Mouse (Mus musculus): Measurements from ENCODE around the gene Ncl. TPM values are rescaled to one million over a fixed set of nuclear protein-coding genes. Genes with fewer than 3 reads are reported as not detected.

Ncl gene
- 100 to 1,000 TPM; 140 to 145 TPM for total RNA-seq (2021)
- long read RNA-seq, experiment 1, full-length matches to known transcripts: 50 of 60 reads
- long read RNA-seq, experiment 1, partial matches to known transcripts: 7 of 60 reads
- long read RNA-seq, experiment 1, other reads (novel, unspliced or antisense): 3 of 60 reads
- long read RNA-seq, experiment 2, full-length matches to known transcripts: 74 of 96 reads
- long read RNA-seq, experiment 2, partial matches to known transcripts: 17 of 96 reads
- long read RNA-seq, experiment 2, other reads (novel, unspliced or antisense): 5 of 96 reads

DNA sequence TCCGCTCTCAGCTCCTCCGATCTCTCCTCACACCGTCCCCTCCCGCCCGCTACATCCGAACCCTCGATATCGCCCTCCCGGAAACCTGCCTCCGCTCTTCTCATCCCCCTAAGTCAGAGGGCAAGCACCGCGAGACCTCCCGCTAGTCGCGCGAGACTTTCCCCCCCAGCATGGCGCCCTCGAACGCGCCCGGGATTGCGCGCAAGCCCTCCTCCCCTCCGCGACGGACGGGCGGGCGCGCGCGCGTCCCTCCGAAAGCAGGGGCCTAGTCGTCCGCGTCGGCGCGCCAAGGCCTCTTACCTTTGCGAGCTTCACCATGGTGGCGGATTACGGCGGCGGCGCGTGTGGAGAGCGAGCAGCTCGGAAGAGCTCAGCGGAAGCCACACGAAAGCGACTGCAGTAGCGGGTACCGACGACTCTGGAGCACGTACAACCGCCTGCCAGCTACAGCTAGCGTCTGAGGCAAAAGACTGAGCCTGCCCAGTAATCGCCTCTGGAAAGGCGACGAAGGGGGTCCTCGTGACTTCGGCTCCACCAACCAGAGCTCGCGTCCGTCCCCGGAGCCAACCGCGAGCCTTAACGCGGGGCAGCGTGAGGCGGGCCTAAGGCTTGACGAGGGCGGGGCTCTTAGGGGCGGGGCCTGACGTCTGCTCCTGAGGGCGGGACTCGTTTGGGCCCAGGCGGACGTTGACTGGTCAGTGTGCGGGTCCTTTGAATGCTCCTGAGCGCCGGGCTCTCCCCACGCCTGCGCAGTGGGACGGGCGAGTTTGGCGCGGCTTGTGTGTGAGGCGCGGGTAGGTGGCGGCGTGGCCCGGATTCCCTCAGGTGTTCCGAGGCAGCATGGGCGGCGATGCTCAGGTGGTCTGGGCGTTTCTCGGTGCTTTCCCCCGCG is at the start of gene Ncl:
TSS of gene Ncl (minus strand) at position 495 of the 892 bp plus-strand sequence.
- H3K4me3 ChIP-seq: peak within 1 kb of the TSS; percentile 86
- peak within 1 kb of the TSS; percentile 99 for H3K27ac ChIP-seq
- no peak for TF ChIP-seq CTCF (conservative IDR thresholded peaks at IDR 0.05)
- peak; percentile 97 to 99 for DNase-seq (ENCODE audit: low spot score in 2 of 2)

DNA sequence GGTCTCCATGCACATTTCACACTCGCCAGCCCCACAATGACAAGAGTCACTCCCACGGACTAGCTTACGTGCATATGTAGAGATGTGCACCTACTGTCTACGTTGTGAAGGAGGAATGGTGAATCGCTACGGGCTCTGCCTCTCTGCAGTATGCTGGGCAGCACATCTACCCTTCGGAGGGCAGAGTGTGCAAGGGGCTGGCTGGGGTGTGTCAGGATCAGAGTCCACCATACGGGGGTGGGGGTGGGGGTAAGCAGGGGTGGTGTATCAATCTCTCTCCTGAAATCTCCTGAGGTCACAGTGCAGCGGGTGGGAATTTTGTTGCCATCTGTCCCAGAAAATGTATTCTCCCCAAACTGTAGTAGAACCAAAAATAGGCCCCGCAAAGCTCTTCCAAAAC is 49.3 kb upstream of the Ncl start:
- no peak overlapping the region for H3K27ac ChIP-seq
- no peak for TF ChIP-seq CTCF (conservative IDR thresholded peaks at IDR 0.05)
- H3K4me3 ChIP-seq: no peak overlapping the region
- DNase-seq (ENCODE audit: low spot score in 2 of 2): no peak

GRCm38 (mm10) chr1:86406914-86407313 is 47.7 kb upstream of the Ncl start:
- Histone ChIP-seq H3K27ac (0 out of 2 replicates have a peak overlapping the region, but pooled peaks have one; percentile 46), H3K4me3 (no peak overlapping the region)
- DNase-seq (ENCODE audit: low spot score in 2 of 2): no peak
- no peak for TF ChIP-seq CTCF (conservative IDR thresholded peaks at IDR 0.05)

- DNase-seq (ENCODE audit: low spot score in 2 of 2): no peak
- Histone ChIP-seq H3K27ac (0 out of 2 replicates have a peak overlapping the region, but pooled peaks have one; percentile 46), H3K4me3 (no peak overlapping the region)
- no peak for TF ChIP-seq CTCF (conservative IDR thresholded peaks at IDR 0.05)
Measured at GRCm38 (mm10) chr1:86406313-86406712, 47.1 kb upstream of the Ncl start.

GRCm38 (mm10) chr1:86404834-86405233 is 45.6 kb upstream of the Ncl start:
- peak; percentile 68 for TF ChIP-seq CTCF (conservative IDR thresholded peaks at IDR 0.05)
- Histone ChIP-seq H3K4me3 (no peak overlapping the region), H3K27ac (no peak overlapping the region)
- DNase-seq (ENCODE audit: low spot score in 2 of 2): no peak

DNA sequence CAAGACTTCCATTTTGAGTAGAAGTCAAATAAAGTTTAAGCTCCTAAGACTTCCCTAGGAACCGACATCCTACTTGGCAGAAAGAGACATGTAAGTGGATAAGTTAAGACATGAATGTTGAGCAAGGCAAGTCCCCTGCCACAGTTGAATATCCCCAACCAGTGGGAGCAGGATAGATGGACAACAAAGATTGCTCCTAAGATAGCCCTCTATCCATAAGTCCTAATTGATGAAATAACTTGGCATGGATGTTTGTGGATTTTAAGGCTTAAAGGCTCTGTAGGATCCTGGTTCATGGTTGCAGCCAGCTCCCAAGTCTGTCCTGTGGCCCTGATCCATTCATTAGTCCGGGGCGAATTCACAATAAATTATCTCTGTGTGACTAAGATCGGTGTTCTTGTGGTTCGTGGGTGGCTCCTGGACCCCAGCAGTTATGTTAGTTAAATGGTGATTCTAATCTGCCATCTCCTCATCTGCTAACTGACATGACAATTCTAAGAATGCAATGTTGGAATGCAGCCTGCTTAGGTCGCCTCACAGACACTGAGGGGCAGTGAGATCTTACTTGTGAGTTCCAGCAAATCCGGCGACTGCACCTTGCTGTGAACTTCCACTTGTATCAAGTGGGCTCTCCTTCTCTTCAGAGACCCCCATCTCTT is 41.0 kb upstream of the Ncl start:
- TF ChIP-seq CTCF (conservative IDR thresholded peaks at IDR 0.05): no peak
- H3K27ac ChIP-seq: no peak overlapping the region
- DNase-seq (ENCODE audit: low spot score in 2 of 2): no peak
- no peak overlapping the region for H3K4me3 ChIP-seq

- no peak overlapping the region for H3K27ac ChIP-seq
- DNase-seq (ENCODE audit: low spot score in 2 of 2): no peak
- H3K4me3 ChIP-seq: no peak overlapping the region
- no peak for TF ChIP-seq CTCF (conservative IDR thresholded peaks at IDR 0.05)
Measured at GRCm38 (mm10) chr1:86399322-86399721, 40.1 kb upstream of the Ncl start.

DNA sequence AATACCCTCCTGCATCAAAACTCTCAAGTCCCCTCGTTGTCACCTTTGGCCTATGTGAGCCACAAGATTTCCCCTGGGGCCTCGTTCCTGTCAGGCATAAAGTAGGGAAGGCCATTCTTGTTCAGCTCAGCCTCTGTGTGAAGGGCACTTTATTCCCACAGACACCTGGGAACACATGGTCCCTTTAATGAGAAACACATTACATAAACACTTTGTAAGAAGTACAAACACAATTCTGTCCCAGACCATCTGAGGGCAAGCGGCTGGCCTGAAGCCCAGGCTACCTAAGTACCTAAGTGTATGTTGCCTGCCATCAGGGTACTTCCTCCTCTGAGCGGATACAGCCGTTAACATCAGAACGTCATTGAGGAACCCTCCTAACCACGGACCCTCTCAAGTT is 39.0 kb upstream of the Ncl start:
- Histone ChIP-seq H3K27ac (no peak overlapping the region), H3K4me3 (no peak overlapping the region)
- TF ChIP-seq CTCF (conservative IDR thresholded peaks at IDR 0.05): no peak
- no peak for DNase-seq (ENCODE audit: low spot score in 2 of 2)

GRCm38 (mm10) chr1:86397621-86398020 is 38.4 kb upstream of the Ncl start:
- DNase-seq (ENCODE audit: low spot score in 2 of 2): no peak
- Histone ChIP-seq H3K27ac (no peak overlapping the region), H3K4me3 (no peak overlapping the region)
- TF ChIP-seq CTCF (conservative IDR thresholded peaks at IDR 0.05): no peak

GRCm38 (mm10) chr1:86395897-86396296 is 36.7 kb upstream of the Ncl start:
- Histone ChIP-seq H3K27ac (no peak overlapping the region), H3K4me3 (no peak overlapping the region)
- TF ChIP-seq CTCF (conservative IDR thresholded peaks at IDR 0.05): peak; percentile 60
- no peak for DNase-seq (ENCODE audit: low spot score in 2 of 2)

- no peak overlapping the region for H3K4me3 ChIP-seq
- H3K27ac ChIP-seq: no peak overlapping the region
- TF ChIP-seq CTCF (conservative IDR thresholded peaks at IDR 0.05): no peak
- DNase-seq (ENCODE audit: low spot score in 2 of 2): no peak
Measured at GRCm38 (mm10) chr1:86394246-86394645, 35.0 kb upstream of the Ncl start.

GRCm38 (mm10) chr1:86393219-86393618 is 34.0 kb upstream of the Ncl start:
- no peak for DNase-seq (ENCODE audit: low spot score in 2 of 2)

DNA sequence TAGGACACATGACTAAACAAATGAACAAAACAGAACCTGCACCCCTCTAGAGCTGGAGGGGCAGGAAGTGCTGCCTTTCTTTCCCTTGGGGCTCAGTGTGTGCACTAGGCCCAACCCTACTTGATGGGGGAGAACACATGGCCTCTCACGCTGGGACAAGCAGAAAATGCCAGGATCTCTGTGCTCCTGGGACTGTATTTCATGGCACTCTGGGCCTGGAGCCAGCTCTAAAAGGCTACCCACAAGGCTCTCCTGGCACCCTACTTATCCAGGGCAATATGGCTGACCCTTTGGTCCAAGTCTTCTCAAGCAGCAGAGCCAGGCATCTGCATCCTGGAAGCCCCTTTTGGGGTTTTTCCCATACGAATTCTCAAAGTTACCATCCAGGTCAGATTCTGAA is 32.2 kb upstream of the Ncl start:
- H3K27ac ChIP-seq: no peak overlapping the region
- DNase-seq (ENCODE audit: low spot score in 2 of 2): no peak
- TF ChIP-seq CTCF (conservative IDR thresholded peaks at IDR 0.05): no peak
- H3K4me3 ChIP-seq: no peak overlapping the region

More at GRCm38 (mm10) chr1:86393219-86393618, 34.0 kb upstream of the Ncl start:
- no peak for TF ChIP-seq CTCF (conservative IDR thresholded peaks at IDR 0.05)
- Histone ChIP-seq H3K27ac (no peak overlapping the region), H3K4me3 (no peak overlapping the region)

All from layer of hippocampus, adult 2 months (tissue).